Mouse (Mus musculus) cerebellum, adult 2 months (tissue): ENCODE measurements around the gene Ip6k3.

Experiments
- CTCF ChIP-seq: fragments of 200-500 bp; IDR thresholded peaks from 2 replicates; pipeline ENCODE4 v1.5.1; 2011; ENCODE audit warnings: low read depth, mild to moderate bottlenecking, control low read depth, low read length, moderate library complexity, borderline replicate concordance; ENCODE audit not compliant: insufficient read depth
- POLR2A ChIP-seq: fragments of 200-500 bp; IDR thresholded peaks from 2 replicates; pipeline ENCODE4 v1.6.1; 2011; ENCODE audit warnings: low read length, control low read depth, borderline replicate concordance; ENCODE audit not compliant: insufficient read depth

DNA sequence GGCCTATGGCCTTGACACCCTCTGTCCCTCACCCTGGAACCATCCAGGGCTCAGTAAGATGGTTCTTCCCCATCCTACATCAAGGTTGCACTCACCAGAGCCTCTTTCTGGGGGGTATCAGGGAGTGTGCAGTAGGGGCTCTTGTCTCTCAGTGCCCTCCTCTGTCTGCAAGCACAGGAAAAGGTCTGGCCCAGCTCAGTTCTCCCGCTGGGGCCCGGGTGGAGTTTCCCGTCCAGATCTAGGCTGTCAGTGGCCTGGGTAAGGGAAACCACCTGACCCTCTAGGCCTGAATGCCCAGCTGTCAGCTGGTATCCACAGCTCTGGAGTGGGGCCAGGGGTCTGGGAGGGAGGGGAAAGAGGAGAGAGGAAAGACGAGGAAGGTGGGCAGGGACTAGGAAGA is at the start of gene Ip6k3:
- TF ChIP-seq POLR2A (no peak), CTCF (no peak)
